Mouse (Mus musculus) layer of hippocampus, adult 8-10 months (tissue): Measurements from ENCODE around the gene Igdcc3. TPM values are rescaled to one million over a fixed set of nuclear protein-coding genes. Genes with fewer than 3 reads are reported as not detected.

Experiments
- DNase-seq, 2 experiments: peaks; one replicate each; pipeline ENCODE4 v3.0.0; 2022; ENCODE audit warnings: low spot score in 2 of 2
- total RNA-seq, 4 experiments: library from RNA; stranded (reverse); gene quantifications; 2 replicates each; pipeline ENCODE4 v1.2.4; 2022

The Igdcc3 gene
- total RNA-seq, 4 experiments from 2014 or later, result 2.3 to 3.2 (median 2.5) TPM

DNA sequence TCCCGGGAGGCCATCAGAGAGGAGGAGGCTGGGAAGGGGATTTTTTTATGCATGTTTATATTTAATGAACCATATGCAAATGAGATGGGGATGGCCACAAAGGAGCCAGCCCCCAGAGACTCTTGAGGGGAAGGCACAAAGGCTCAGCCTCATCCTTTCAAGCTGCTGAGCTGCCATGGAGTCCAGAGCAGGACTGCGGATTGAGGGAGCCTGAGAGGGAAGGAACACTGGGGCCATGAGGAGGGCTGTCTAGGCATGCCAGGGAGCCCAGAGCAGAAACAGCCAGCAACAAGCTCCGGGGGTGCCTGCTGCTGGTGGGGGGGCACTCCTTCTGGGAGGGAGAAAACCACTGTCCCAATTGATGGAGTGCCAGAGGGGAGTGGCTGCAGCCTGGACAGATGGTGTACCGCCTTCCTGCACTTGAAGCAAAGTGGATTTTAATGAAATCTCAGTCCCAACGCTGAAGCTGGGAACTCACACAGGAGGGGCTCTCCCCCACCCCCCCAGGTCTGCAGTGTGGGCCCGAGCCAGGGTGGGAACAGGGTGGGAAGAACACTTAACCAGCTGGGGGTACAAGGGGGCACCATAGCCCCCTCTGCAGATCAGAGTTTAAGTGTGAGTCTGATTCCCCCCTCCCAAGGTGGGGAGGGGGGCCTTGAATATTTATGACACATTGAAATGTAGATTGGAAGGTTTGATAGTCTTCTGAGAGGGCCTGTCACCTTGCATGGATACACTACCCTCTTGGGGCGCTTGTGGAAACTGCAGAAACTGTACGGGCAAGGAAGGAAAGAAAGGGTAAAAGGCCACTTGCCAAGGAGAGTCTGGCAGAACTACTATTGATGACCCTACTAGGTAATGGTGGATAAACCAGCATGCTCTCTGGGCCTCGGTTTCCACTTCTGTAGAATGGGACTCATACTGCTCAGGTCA, 35.2 kb downstream of the Igdcc3 start:
- no peak for DNase-seq

DNA sequence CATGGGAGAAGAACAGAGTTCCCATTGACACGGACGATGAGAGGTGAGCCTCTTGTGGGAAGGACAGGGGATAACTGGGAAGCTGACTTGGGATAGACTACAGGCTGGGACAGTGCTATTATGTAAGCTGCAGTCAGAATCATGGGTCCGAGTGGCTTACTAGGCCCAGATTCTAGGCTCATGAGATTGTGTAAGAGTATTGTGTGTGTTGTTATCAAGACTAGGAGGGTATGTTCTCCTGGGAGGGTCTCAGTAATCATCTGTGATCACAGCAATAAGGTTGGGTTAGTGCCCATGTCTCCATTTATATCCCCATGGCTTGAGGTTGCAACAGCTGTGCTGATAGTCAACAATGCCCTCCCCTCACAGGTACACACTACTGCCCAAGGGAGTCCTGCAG, 36.5 kb downstream of the Igdcc3 start:
- no peak for DNase-seq

DNA sequence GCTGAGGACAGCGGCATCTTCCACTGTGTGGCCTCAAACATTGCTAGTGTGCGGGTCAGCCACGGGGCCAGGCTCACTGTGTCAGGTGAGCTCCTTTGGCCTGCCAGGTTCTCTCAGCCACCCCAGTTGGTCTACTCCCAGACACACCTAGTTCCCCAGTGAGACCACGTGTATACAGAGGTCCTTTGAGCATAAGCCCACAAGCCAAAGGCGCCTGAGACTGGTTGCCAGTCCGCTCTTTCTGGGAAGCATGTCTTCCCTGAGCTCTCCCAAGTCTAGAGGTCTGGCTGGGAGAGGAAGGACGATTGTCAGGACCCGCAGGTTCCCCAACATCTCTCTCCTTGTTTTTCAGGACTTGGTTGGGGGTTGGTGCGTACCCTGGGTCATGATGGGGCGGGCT, 36.9 kb downstream of the Igdcc3 start:
- no peak for DNase-seq

DNA sequence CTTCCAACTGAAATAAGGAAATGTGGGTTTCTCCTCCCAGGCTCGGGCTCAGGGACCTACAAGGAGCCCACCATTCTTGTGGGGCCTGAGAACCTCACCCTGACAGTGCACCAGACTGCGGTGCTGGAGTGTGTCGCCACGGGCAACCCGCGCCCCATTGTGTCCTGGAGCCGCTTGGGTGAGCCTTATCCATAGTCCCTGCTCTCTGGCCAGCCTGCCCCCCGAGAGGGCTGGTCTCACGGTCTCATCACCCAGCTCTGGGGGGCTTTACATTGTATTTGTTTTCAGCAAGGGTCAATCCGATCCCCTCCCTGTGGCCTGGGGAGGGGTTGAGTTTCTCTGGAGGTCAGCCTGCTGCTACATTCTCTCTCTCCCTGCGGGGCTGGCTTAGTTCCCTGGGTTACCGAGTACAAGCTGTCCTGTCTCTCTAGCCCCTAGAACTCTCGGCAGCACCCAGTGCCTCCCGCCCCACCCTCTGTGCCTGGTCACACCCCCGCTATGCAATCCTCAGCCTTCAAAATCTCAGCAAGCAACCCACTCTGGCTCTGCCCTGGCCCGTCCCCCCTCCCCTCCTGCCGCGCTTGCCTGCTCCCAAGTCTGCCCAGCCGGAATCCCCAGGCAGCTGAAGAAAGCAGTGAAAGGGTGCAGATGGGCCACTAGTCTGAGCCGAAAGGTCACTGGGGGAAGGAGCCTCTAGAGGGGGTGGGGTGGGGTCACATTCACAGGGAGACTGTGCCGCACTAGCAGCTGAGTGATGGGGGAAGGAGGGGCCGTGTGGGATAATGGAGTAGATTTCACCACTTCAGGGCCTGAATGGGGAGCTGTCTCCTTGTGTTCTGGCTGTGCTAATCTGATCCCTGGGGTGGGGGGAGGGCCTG, 37.6 kb downstream of the Igdcc3 start:
- no peak for DNase-seq

DNA sequence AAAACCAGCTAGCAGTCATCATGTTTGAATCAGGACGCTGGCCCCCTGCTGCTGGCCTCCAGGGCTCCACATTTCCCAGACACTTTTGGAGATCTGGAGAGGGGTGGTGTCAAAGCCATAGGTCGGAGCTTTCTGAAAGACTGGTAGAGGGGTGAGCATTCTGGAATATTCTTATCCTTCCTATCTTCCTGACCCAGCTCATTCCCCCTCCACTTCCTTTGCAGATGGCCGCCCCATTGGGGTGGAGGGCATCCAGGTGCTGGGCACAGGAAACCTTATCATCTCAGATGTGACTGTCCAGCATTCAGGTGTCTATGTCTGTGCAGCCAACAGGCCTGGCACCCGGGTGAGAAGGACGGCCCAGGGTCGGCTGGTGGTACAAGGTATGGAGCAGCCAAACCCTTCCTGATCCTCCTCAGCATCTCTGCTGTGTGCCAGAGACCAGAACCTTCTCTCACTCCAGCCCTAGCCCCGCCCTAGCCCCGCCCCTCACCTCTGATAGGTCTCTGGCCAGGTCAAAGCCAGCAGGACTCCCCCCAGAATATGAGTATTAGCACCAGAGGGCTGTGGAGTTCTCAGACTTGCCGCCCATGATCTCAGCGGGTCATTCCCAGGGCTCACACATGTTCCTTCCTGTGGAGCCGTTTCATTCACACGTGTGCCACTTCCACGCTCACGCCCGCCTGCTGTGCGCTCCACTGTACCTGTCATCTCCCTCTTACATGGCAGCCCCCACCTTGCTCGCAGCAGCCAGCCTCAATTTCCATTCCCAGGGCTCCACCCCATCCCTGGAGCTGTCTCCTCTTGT, 39.0 kb downstream of the Igdcc3 start:
- no peak for DNase-seq

DNA sequence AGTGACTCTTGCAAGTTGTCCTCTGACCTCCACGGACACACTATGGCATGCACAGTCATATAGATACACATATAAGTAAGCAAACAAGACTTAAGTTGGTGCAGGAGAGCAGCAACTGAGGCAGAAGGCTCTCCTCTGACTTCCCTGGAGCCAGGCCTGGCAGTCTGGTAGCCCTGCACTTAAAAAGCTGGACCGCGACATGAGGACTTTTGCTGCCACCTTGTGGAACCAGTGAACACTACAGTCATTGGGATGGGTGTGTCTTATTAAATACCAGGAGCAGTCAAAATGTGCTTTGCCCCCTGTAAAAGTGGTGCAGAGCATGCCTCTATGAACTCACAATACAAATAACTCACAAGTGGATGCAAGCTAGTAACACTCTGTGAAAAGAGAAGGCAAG, 47.6 kb downstream of the Igdcc3 start:
- DNase-seq, result peak; percentile 78 to 93

DNA sequence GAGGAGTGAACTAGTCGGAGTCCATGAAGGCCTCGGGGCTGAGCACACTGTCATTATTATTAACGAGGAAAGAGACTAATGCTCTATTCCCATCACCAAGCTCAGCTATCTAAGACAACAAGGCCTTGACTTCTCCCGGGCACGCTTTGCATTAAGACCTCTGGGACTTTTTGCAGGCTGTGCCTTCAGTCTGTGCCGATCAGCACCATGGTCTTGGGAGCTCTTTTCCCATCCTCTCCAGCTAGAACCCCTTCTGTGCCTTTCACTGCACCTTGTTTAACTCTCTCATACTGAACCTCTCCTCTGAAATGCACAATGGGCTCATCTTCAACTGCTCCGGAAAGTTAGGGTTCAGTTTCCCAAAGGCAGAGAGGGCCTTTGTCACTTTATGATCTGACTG, 49.3 kb downstream of the Igdcc3 start:
- DNase-seq, result no peak

DNA sequence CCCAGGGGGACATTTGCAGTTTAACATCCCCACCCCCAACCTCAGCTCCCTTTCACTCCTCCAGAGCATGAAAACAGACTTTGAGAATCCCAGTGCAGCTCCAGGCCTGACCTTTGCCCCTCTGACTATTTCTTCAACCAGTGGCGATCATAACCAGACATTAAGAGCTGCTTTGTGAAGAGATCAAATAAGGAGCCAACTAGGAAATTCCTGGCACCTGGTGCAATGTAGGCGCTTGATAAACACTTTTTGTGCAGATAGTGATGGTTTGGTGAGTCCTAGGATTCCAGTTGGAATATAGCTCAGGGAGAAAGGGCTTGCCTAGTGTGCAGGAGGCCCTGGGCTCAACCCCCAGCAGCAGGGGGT, 50.4 kb downstream of the Igdcc3 start:
- no peak for DNase-seq

DNA sequence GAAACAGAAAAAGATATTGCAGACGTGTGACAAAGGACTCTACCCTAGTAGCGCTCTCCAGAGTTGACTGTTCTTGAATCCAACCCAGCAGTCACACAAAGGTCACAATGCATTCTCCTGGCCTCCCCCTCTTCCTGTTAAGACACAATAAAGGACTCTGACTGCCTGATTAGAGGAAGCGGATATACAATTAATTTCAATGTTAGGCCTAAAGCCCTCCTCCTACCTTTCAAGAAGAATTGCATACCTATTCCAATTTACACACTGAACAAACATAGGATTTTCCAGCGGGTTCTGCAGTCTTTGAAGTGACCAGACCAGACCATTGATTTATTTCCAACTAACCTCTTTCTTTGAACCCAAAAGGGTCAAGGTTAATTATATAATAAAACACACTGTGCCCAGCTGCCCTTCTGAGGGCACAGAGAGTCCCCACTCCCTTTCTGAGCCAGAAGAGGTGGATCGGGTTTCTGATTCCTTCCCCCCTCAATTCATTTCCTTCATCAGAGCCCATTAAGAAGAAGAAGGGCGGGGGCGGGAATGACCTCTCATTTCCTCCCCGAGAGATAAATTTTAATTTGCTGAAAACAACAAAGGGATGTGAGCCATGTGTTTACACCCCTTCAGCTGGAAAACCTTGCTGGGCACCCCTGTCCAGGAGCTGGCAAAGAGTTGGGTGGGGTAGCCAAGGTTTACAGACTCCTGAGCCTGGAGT, 50.9 kb downstream of the Igdcc3 start:
- no peak for DNase-seq

DNA sequence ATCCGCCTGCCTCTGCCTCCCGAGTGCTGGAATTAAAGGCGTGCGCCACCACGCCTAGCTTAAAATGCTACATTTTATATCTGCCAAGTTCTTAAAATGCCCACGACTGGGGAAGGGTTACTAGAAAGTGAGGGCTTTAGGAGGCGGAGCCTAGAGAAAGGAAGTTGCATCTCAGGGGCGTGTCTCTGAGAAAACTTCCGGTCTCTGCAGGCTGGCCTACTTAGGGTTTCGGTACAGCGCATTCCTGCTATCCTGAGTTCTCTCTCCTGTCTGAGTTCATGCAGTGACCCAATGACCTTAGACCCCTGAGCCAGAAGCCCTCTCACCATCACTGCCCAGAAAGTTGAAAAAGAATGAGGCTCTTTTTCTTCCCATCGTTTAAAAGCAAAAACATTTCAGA, 52.2 kb downstream of the Igdcc3 start:
- no peak for DNase-seq

DNA sequence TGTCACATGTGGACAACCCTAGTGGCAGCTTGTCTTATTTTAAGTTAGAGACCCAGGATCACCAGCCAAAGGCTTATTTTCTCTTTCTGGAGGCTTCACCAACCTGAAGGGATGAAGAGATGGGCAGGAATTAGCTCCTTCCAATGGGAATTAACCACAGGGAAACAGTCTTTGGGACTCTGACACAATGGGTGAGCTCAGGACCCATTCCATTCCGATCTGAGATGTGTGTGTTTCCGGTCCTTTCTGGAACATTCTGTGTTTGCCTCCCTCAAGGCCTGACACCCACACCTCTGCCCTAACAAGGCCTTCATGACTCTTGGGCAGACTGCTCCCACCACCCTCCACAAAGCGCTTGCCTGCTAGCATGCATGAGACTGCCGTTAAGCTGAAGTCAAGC, 54.1 kb downstream of the Igdcc3 start, which contains the start of gene Parp16:
Gene Parp16, plus strand, starts transcription at position 301 of the 400 bp plus-strand sequence.
- DNase-seq, result no peak

DNA sequence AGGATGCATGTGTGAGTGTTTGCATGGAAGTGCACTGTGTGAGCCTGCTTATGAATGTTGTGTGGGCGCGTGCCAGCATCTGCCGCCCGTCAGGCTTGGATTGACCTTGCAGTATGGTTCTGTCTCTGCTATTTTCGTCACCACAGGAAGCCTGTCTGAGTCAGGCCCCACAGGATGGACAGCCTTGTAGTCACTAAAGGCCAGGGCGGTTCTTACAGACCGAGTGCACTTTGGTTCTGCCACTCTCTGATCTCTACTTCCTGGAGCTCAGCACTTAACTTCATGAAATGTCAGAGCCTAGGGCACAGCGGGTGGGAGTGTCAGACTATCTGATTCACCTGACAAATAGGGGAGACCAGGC, 54.6 kb downstream of the Igdcc3 start:
- peak in 1 of 2 experiments; percentile 37 for DNase-seq

DNA sequence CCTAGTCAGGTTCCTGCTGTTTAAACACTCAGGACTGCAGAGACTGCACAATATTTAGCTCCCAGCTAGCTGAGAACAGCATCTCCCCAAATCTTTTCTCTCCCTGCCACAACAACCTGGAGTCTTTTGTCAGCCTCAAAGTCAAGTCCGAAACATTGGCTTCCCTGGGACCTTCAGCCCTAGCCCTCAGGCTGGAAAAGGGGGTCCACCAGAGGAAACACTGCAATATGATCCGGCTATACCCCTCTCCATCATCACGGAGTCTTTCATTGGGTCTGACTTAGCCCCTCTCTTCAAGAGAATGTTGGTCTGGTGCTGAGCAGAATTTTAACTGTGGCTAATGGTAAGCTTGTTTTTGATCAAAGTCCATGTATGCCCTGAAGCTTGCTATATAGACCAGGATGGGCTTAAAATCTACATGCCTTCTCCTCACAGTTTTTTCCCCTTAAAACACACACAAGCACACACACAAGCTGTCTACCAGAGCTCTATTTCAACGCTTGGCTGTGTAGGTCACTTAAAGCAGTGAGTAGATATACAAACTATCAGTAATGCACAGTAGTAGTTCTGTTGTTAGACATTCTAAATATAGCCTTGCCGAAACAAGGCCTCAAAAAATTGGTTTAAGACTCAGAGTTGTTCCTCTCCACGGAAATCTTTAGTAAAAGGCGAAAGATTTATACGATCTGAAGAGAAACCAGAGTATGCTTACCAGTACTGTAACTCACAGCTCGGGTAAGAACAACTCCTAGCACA, 55.2 kb downstream of the Igdcc3 start:
- no peak for DNase-seq

DNA sequence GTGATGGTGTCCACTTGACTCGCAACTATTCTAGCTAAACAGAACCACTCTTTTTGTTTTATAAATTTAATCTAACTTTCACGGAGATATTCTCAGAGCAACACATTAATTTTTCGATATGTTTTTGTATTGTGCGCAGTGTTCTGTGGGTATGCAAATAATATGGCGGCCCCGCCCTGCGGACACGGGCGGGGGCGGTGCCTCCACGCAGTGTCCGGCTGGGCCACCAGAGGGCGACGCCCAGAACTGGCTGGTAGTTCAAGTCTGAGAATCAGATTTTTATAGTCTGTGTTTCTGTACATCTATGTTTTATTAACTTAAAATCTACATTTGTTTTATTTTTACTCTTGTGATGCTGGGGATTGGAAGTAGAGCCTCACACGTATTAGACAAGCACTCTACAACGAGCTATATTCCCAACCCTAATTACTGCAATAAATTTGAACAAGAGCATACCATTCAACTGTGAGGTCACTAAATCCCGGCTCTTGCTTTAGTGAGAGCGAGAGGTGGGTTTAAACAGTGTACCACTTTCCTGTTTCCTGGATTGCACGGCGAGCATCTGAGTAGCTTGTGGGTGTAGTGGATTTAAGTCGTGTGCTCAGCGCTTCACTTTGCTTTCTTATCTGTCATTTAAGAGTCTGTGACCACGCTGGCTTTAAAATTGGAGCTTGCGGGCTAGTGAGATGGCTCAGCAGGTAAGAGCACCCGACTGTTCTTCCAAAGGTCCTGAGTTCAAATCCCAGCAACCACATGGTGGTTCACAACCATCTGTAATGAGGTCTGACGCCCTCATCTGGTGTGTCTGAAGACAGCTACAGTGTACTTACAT, 56.0 kb downstream of the Igdcc3 start:
- peak; percentile 84 to 96 for DNase-seq

DNA sequence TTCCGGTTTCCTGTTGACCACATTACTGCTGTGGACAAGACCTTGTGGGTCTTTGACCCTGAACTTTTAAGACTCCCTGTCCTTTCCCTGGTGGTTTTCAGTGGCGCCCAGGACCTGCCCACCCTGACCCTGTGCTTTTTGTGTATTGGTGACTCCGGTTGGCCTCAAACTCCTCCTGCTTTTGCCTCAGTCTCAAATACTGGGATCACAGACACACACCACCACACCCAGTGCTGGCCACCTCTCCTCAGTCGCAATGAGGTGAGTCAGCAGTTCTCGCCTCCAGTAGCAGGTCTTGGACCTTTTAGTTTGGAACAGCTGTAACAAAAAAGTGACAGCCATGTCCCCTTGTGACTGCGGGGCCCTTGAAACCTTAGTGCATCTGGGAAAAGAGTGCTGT, 56.8 kb downstream of the Igdcc3 start:
- no peak for DNase-seq

DNA sequence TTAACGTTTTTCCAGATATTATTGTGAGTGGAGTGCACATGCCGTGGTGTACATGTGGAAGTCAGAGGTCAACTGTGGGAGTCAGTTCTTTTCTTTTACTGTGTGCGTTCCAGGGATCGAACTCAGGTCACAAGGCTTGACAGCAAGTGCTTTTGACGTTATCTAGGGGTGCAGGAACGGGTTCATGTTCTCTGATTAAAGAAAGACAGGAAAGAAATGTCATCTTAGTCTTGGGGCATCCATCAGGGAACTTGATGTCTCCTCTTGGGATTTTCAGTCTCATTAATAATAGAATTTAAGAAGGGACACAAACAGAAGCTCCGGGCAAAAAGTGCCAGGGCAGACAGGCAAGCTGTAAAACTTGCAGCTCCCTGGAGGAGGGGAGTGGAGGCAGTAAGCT, 58.7 kb downstream of the Igdcc3 start:
- DNase-seq, result no peak

DNA sequence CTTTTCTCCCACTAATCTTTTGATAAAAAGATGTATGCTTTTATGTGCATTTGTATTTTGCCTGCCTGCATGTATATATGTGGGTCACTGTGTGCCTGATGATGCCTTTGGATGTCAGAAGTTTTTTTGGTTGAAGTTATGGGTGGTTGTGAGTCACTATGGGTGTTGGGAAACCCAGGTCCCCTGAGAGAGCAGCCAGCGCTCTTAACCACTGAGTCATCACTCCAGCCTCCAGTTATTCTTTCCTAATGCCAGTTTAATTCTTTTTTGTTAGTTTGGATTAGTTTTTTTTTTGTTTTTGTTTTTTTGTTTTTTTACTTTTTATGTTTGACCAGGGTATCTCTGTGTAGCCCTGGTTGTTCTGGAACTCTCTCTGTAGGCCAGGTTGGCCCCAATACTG, 59.6 kb downstream of the Igdcc3 start:
- no peak for DNase-seq

DNA sequence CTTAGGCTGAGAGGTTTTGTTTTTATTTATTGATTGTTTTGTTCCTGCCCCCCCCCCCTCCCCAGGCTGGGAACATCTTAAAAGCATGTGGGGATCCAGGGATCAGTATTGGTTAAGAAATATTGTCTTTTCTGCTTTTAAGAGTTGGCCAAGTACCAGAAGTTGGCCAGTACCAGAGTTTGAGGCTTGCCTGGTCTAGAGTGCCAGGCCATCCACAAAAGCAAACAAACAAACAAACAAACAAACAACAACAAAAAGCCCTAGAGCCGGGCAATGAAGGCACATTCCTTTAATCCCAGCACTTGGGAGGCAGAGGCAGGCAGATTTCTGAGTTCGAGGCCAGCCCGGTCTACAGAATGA, 60.0 kb downstream of the Igdcc3 start:
- DNase-seq, result no peak
